Mouse (Mus musculus) liver, embryonic 13.5 days (tissue): Measurements from ENCODE around the gene Cd274. TPM values are rescaled to one million over a fixed set of nuclear protein-coding genes. Genes with fewer than 3 reads are reported as not detected.

ENCODE experiments used
- ATAC-seq: fragments of 200-750 bp; cut with Nextera tagmentation; 2 replicates; pipeline ENCODE4 v1.8.0; 2017; ENCODE audit warnings: low read depth, mild to moderate bottlenecking, moderate number of reproducible peaks, moderate library complexity
- DNase-seq: peaks from one replicate; pipeline ENCODE4 v3.0.0; 2022
- H3K27ac ChIP-seq: fragments of 300-500 bp; sonication (generic); 2 replicates; pipeline ENCODE4 v1.5.1; 2015; ENCODE audit warnings: moderate library complexity, mild to moderate bottlenecking, inconsistent platforms
- H3K27me3 ChIP-seq: fragments of 300-500 bp; sonication (generic); 2 replicates; pipeline ENCODE4 v1.6.1; 2015; ENCODE audit warnings: mild to moderate bottlenecking, inconsistent platforms
- H3K36me3 ChIP-seq: fragments of 300-500 bp; sonication (generic); 2 replicates; pipeline ENCODE4 v1.6.1; 2015; ENCODE audit warnings: mild to moderate bottlenecking, inconsistent platforms
- H3K4me1 ChIP-seq: fragments of 300-500 bp; sonication (generic); replicated peaks from 2 replicates; pipeline ENCODE4 v1.6.1; 2015; ENCODE audit warnings: inconsistent platforms
- H3K4me2 ChIP-seq: fragments of 300-500 bp; sonication (generic); 2 replicates; pipeline ENCODE4 v1.6.1; 2015; ENCODE audit warnings: inconsistent platforms, mild to moderate bottlenecking, moderate library complexity
- H3K4me3 ChIP-seq: fragments of 300-500 bp; sonication (generic); replicated peaks from 2 replicates; pipeline ENCODE4 v1.5.1; 2015; ENCODE audit warnings: mild to moderate bottlenecking, inconsistent platforms
- H3K9ac ChIP-seq: fragments of 300-500 bp; sonication (generic); 2 replicates; pipeline ENCODE4 v1.6.1; 2015; ENCODE audit warnings: mild to moderate bottlenecking, inconsistent platforms
- H3K9me3 ChIP-seq: fragments of 300-500 bp; sonication (generic); replicated peaks from 2 replicates; pipeline ENCODE4 v1.6.1; 2016; ENCODE audit warnings: inconsistent platforms
- WGBS: fragments of 180-500 bp; shearing (Covaris S2); methylation state at CpG from one replicate; pipeline ENCODE4 v1.1.7; 2015; ENCODE audit not compliant: insufficient replicate concordance; 5-methylcytosine and 5-hydroxymethylcytosine counted together
- polyA plus RNA-seq: library from polyadenylated mRNA; unstranded; fragments of >200 nt; fragmentation: Nextera tagmentation; extraction: Ambion mirVana; gene quantifications from 2 replicates; pipeline ENCODE4 v1.2.1, GENCODE M21; 2015

Cd274 gene
- polyA plus RNA-seq, 1 experiment from 2014 or later = 0.16 TPM

- H3K27me3 ChIP-seq = no peaks in the 10 kb centered on the region
Measured at GRCm38 (mm10) chr19:29344868-29345267, 22.4 kb upstream of the Cd274 start.

GRCm38 (mm10) chr19:29345636-29346035 lies 21.6 kb upstream of the Cd274 start:
- H3K27ac ChIP-seq = no peak overlapping the region
- WGBS = 72% methylated on average over 6 of the region's 6 CpGs
- 0 out of 2 replicates have a peak, but pooled peaks cover 4% of the 10 kb centered on the region for H3K36me3 ChIP-seq
- no peaks in the 10 kb centered on the region for H3K27me3 ChIP-seq
- ATAC-seq (no peak), DNase-seq (no peak)
- no peak overlapping the region for H3K9ac ChIP-seq
- no peak overlapping the region for H3K4me3 ChIP-seq
- H3K4me1 ChIP-seq = 0 out of 2 replicates have a peak, but pooled peaks cover 4% of the 10 kb centered on the region
- no peaks in the 10 kb centered on the region for H3K9me3 ChIP-seq
- no peak overlapping the region for H3K4me2 ChIP-seq

More at GRCm38 (mm10) chr19:29344868-29345267, 22.4 kb upstream of the Cd274 start:
- Histone ChIP-seq H3K4me1 (0 out of 2 replicates have a peak, but pooled peaks cover 4% of the 10 kb centered on the region), H3K4me3 (no peak overlapping the region), H3K36me3 (0 out of 2 replicates have a peak, but pooled peaks cover under 1% of the 10 kb centered on the region), H3K27ac (no peak overlapping the region), H3K9me3 (no peaks in the 10 kb centered on the region), H3K4me2 (no peak overlapping the region), H3K9ac (no peak overlapping the region)
- DNase-seq = no peak
- no peak for ATAC-seq

GRCm38 (mm10) chr19:29350991-29351390 lies 16.3 kb upstream of the Cd274 start:
- Histone ChIP-seq H3K36me3 (0 out of 2 replicates have a peak, but pooled peaks cover 4% of the 10 kb centered on the region), H3K9me3 (no peaks in the 10 kb centered on the region), H3K9ac (no peak overlapping the region), H3K4me1 (peaks cover 4% of the 10 kb centered on the region), H3K4me2 (no peak overlapping the region), H3K27ac (no peak overlapping the region), H3K4me3 (no peak overlapping the region), H3K27me3 (no peaks in the 10 kb centered on the region)
- DNase-seq = no peak
- no peak for ATAC-seq
- 61% methylated on average over 5 of the region's 5 CpGs for WGBS

GRCm38 (mm10) chr19:29354895-29355877 lies 12.1 kb upstream of the Cd274 start:
- WGBS = 3% methylated on average over 20 of the region's 20 CpGs
- no peaks in the 10 kb centered on the region for H3K27me3 ChIP-seq
- DNase-seq (peak; percentile 78), ATAC-seq (peak; percentile 77)
- H3K36me3 ChIP-seq = 0 out of 2 replicates have a peak, but pooled peaks cover 8% of the 10 kb centered on the region
- H3K4me3 ChIP-seq = peak overlapping the region; percentile 56
- H3K4me1 ChIP-seq = peaks cover 9% of the 10 kb centered on the region
- H3K4me2 ChIP-seq = peak overlapping the region; percentile 75
- H3K27ac ChIP-seq = peak overlapping the region; percentile 30
- no peaks in the 10 kb centered on the region for H3K9me3 ChIP-seq
- H3K9ac ChIP-seq = peak overlapping the region; percentile 54

- no peak for ATAC-seq
- H3K36me3 ChIP-seq = 0 out of 2 replicates have a peak, but pooled peaks cover 8% of the 10 kb centered on the region
- no peak overlapping the region for H3K27ac ChIP-seq
- H3K4me1 ChIP-seq = peaks cover 20% of the 10 kb centered on the region
- no peak for DNase-seq
- H3K4me3 ChIP-seq = no peak overlapping the region
- no peak overlapping the region for H3K4me2 ChIP-seq
- H3K9ac ChIP-seq = no peak overlapping the region
- 77% methylated on average over 11 of the region's 11 CpGs for WGBS
- H3K27me3 ChIP-seq = no peaks in the 10 kb centered on the region
- H3K9me3 ChIP-seq = no peaks in the 10 kb centered on the region
Measured at GRCm38 (mm10) chr19:29356281-29356680, 11.0 kb upstream of the Cd274 start.

- Histone ChIP-seq H3K9ac (0 out of 2 replicates have a peak overlapping the region, but pooled peaks have one; percentile 7), H3K4me3 (no peak overlapping the region), H3K4me1 (peaks cover 33% of the 10 kb centered on the region), H3K4me2 (peak overlapping the region; percentile 89), H3K27ac (no peak overlapping the region), H3K36me3 (0 out of 2 replicates have a peak, but pooled peaks cover 8% of the 10 kb centered on the region), H3K27me3 (no peaks in the 10 kb centered on the region), H3K9me3 (no peaks in the 10 kb centered on the region)
- WGBS = 28% methylated on average over 5 of the region's 5 CpGs
- ATAC-seq = no peak
- DNase-seq = no peak
Measured at GRCm38 (mm10) chr19:29360251-29360650, 7.0 kb upstream of the Cd274 start.

- ATAC-seq = peak; percentile 100
- Histone ChIP-seq H3K36me3 (0 out of 2 replicates have a peak, but pooled peaks cover 8% of the 10 kb centered on the region), H3K9me3 (no peaks in the 10 kb centered on the region), H3K27me3 (no peaks in the 10 kb centered on the region), H3K27ac (peak overlapping the region; percentile 71; the same call in 1 of the 2 replicates), H3K4me1 (peaks cover 39% of the 10 kb centered on the region), H3K4me3 (peak overlapping the region; percentile 74), H3K4me2 (peak overlapping the region; percentile 89), H3K9ac (peak overlapping the region; percentile 82)
- peak; percentile 89 for DNase-seq
- 2% methylated on average over 33 of the region's 33 CpGs for WGBS
Measured at GRCm38 (mm10) chr19:29361468-29362130, 5.7 kb upstream of the Cd274 start.

GRCm38 (mm10) chr19:29362173-29362930 lies 4.9 kb upstream of the Cd274 start:
- Histone ChIP-seq H3K9me3 (no peaks in the 10 kb centered on the region), H3K36me3 (0 out of 2 replicates have a peak, but pooled peaks cover 8% of the 10 kb centered on the region), H3K4me3 (peak overlapping the region; percentile 74), H3K27me3 (no peaks in the 10 kb centered on the region), H3K4me1 (peaks cover 42% of the 10 kb centered on the region), H3K4me2 (peak overlapping the region; percentile 89), H3K27ac (no peak overlapping the region), H3K9ac (peak overlapping the region; percentile 55; the same call in 1 of the 2 replicates)
- WGBS = 36% methylated on average over 13 of the region's 13 CpGs
- DNase-seq (no peak), ATAC-seq (no peak)

GRCm38 (mm10) chr19:29363557-29363956 lies 3.7 kb upstream of the Cd274 start:
- Histone ChIP-seq H3K9me3 (no peaks in the 10 kb centered on the region), H3K9ac (no peak overlapping the region), H3K4me3 (no peak overlapping the region), H3K4me2 (no peak overlapping the region), H3K36me3 (0 out of 2 replicates have a peak, but pooled peaks cover 4% of the 10 kb centered on the region), H3K27me3 (no peaks in the 10 kb centered on the region), H3K4me1 (peaks cover 54% of the 10 kb centered on the region), H3K27ac (no peak overlapping the region)
- no peak for ATAC-seq
- WGBS = 85% methylated on average over 7 of the region's 7 CpGs
- DNase-seq = no peak

GRCm38 (mm10) chr19:29364076-29364475 lies 3.2 kb upstream of the Cd274 start:
- no peak overlapping the region for H3K27ac ChIP-seq
- ATAC-seq = no peak
- no peak for DNase-seq
- peaks cover 57% of the 10 kb centered on the region for H3K4me1 ChIP-seq
- no peaks in the 10 kb centered on the region for H3K36me3 ChIP-seq
- 74% methylated on average over 5 of the region's 5 CpGs for WGBS
- H3K4me2 ChIP-seq = no peak overlapping the region
- H3K9ac ChIP-seq = no peak overlapping the region
- H3K9me3 ChIP-seq = no peaks in the 10 kb centered on the region
- no peak overlapping the region for H3K4me3 ChIP-seq
- H3K27me3 ChIP-seq = no peaks in the 10 kb centered on the region
